Mouse (Mus musculus) bone marrow, adult 2 months (tissue): ENCODE data around the gene Mettl15.

Experiments
- CTCF ChIP-seq: fragments of 200-500 bp; IDR thresholded peaks from 2 replicates; pipeline ENCODE4 v1.5.1; 2011; ENCODE audit warnings: low read length, control low read depth; ENCODE audit not compliant: control insufficient read depth, insufficient read depth
- POLR2A ChIP-seq: fragments of 200-500 bp; IDR thresholded peaks from 2 replicates; pipeline ENCODE4 v1.6.1; 2011; ENCODE audit warnings: low read depth, mild to moderate bottlenecking, control low read depth, low read length, borderline replicate concordance; ENCODE audit not compliant: control insufficient read depth

DNA sequence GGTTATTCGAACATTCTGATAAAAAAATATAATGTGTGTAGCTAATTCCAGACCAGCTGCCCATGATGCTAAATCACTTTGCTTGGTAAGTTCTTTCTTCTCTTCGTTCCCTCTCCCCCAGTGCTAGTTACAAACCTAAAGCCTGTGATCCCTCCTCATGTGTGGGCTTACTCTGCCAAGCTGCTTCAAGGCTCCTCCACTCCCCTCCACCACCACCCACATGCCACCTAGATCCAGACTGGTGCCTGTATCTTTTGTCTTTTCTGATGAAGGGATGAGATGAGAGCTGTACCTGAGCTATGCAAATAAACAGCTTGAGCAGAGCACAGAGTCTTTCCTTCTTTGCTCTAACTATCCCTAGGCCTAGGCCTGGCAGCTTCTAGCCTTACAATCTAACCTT is 72.5 kb downstream of the Mettl15 start:
- no peak for TF ChIP-seq CTCF
- no peak for TF ChIP-seq POLR2A
